Mouse (Mus musculus): Measurements from ENCODE around the gene Mcts2.

DNA sequence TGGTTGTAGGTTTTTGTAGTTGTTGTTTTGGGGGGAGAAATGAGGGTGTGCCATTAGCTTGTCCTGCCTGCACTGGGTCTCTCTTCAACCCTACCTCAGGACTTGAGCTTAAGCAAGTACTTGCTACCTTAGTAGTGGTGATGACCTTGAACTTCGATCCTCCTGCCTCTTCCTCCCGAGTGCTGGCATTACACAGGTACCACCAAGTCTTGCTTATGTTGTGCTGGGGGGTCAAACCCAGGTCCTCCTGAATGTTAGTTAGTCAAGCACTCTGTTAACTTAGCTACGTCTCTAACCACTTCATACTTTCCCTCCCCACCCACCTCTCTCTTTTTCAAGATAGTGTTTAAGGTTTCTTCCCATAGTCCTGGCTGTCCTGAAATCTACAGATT lies 37.5 kb downstream of the Mcts2 start:
- no peak for TF ChIP-seq CTCF (IDR thresholded peaks at IDR 0.05)
- TF ChIP-seq EP300 (IDR thresholded peaks at IDR 0.05), result no peak
